Comparison of ENCODE assay signal across 23 mouse cellular contexts in the genomic region with DNA sequence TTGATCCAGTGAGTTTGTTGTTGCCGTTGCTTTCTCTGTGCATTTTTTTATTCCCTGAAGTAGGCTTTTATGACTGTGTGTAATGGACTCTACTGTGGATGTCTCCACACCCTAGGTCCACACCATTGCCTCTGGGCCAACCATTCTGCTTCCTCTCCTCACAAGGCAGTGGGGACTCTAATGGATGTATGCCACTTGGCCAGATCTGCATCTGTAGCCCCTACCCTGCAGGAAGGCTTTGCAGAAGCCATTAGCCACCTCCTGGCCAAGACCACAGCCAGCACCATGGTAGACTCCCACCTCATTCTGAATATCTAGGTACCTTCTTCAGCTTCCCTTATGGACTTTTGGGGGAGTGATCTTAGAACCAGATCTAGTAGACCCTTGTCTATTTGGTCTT. TPM values are rescaled to one million over a fixed set of nuclear protein-coding genes. Genes with fewer than 3 reads are reported as not detected.
"Had no signal": no experiment of that assay in that cellular context is flagged by ENCODE, and none has a peak within 500 bp of the region (broad histone marks: within the 10 kb centered on the region; RNA-seq: fewer than 3 reads in every experiment).

No protein-coding gene starts in this region.

- DNase-seq: gastrocnemius, adult 2 months; gastrocnemius, postnatal 10 days; gastrocnemius, postnatal 36 days; heart, adult 2 months; heart, postnatal 10 days; heart, postnatal 4 days; kidney, adult 18-20 months; kidney, adult 8-10 months; kidney, postnatal 10 days; kidney, postnatal 25 days; liver had no signal

- H3K36me3 ChIP-seq: hindbrain, embryonic 12.5 days had no signal

- H3K4me2 ChIP-seq: heart, embryonic 12.5 days; hindbrain, embryonic 12.5 days; hindbrain, embryonic 14.5 days; limb, embryonic 13.5 days; liver, embryonic 11.5 days had no signal

- H3K9me3 ChIP-seq: heart, embryonic 10.5 days; heart, embryonic 12.5 days; hindbrain, embryonic 10.5 days; hindbrain, embryonic 12.5 days; limb, embryonic 13.5 days had no signal

- H3K9ac ChIP-seq: heart, embryonic 12.5 days; hindbrain, embryonic 12.5 days; hindbrain, embryonic 14.5 days; limb, embryonic 13.5 days had no signal

- H3K27me3 ChIP-seq: heart, embryonic 12.5 days; hindbrain, embryonic 12.5 days; limb, embryonic 13.5 days had no signal

- H3K4me1 ChIP-seq: heart, embryonic 10.5 days; heart, embryonic 12.5 days; hindbrain, embryonic 12.5 days; limb, embryonic 13.5 days had no signal

- H3K4me3 ChIP-seq: gastrocnemius, adult 2 months; heart, adult 2 months; heart, embryonic 10.5 days; heart, embryonic 12.5 days; hindbrain, embryonic 10.5 days; hindbrain, embryonic 12.5 days; layer of hippocampus, adult 2 months; left cerebral cortex, adult 2 months; limb, embryonic 13.5 days had no signal

- H3K27ac ChIP-seq: gastrocnemius, adult 2 months; heart, adult 2 months; heart, embryonic 10.5 days; hindbrain, embryonic 10.5 days; hindbrain, embryonic 12.5 days; hindbrain, embryonic 14.5 days; layer of hippocampus, adult 2 months; left cerebral cortex, adult 2 months; limb, embryonic 13.5 days had no signal

- ATAC-seq: hindbrain, embryonic 16.5 days; inflammation-experienced regulatory T-cells, adult 6 months; intestine, embryonic 16.5 days had no signal

RNA-seq across cellular contexts. Expression of gene Col6a1, which starts 18.4 kb away (rescaled TPM):
- polyA plus RNA-seq: inflammation-experienced regulatory T-cells, adult 6 months had no signal
